Mouse (Mus musculus): ENCODE measurements around the gene Ctdsp2. TPM values are rescaled to one million over a fixed set of nuclear protein-coding genes. Genes with fewer than 3 reads are reported as not detected.

Ctdsp2 gene
- polyA plus RNA-seq, 1 experiment = 118 TPM

DNA sequence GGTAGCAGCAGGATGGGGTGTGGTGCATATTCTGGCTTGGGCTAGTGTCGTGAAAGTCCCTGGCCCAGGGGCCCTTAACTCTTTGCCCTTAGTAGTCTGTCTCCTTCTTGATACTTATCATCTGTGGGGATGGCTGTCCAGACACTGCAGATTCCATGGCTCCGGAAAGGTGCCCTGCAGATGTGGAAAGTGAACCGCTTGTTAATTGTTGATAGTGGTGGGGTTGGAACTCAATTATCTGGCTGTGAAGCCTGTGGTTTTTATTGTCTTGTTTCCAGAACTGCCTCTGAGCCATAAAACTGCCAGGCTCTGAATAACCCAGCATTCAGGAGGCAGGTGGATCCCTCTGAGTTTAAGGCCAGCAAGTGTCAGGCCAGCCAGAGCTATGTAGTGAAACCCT, 13.2 kb downstream of the Ctdsp2 start:
- Histone ChIP-seq H3K27me3 (replicated peaks; ENCODE audit: control insufficient read depth, insufficient read depth, low read length) (no peaks in the 10 kb centered on the region), H3K27ac (ENCODE audit: insufficient read depth, low read depth, low read length) (no peak overlapping the region), H3K36me3 (ENCODE audit: control insufficient read depth, insufficient read depth, low read length) (peaks cover 11% of the 10 kb centered on the region), H3K4me1 (ENCODE audit: control insufficient read depth, insufficient read depth, low read length) (peaks cover 27% of the 10 kb centered on the region), H3K4me3 (ENCODE audit: insufficient read depth, low read depth, low read length) (no peak overlapping the region)
- DNase-seq = no peak
- TF ChIP-seq POLR2A (IDR thresholded peaks at IDR 0.05; ENCODE audit: low read depth, low read length) (no peak), CTCF (conservative IDR thresholded peaks at IDR 0.05; ENCODE audit: insufficient read depth, insufficient read length, low read depth, low read length) (no peak)
- 47% methylated on average over 3 of the region's 3 CpGs for WGBS

DNA sequence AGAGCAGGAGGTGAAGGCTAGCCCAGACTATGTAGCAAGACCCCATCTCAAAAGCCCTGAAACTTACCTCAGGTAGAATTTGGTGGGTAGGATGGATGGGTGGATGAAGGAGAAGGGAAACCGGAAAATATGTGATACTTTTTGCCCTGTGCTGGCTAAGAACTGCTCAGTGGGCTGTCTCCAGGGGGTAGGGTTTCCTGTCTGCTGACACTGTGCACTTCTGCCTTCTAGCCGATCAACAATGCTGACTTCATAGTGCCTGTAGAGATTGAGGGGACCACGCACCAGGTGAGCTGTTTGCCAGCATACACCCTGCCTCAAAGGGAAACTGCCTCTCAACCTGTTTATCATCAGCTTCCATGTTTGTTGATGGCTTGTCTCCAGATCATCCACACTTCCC, 15.1 kb downstream of the Ctdsp2 start:
- Histone ChIP-seq H3K27ac (ENCODE audit: insufficient read depth, low read depth, low read length) (no peak overlapping the region), H3K27me3 (replicated peaks; ENCODE audit: control insufficient read depth, insufficient read depth, low read length) (no peaks in the 10 kb centered on the region), H3K4me1 (ENCODE audit: control insufficient read depth, insufficient read depth, low read length) (peaks cover 9% of the 10 kb centered on the region; the same call in 1 of the 2 replicates), H3K36me3 (ENCODE audit: control insufficient read depth, insufficient read depth, low read length) (peaks cover 11% of the 10 kb centered on the region), H3K4me3 (ENCODE audit: insufficient read depth, low read depth, low read length) (no peak overlapping the region)
- TF ChIP-seq POLR2A (IDR thresholded peaks at IDR 0.05; ENCODE audit: low read depth, low read length) = no peak
- no peak for TF ChIP-seq CTCF (conservative IDR thresholded peaks at IDR 0.05; ENCODE audit: insufficient read depth, insufficient read length, low read depth, low read length)
- WGBS = 76% methylated on average over 3 of the region's 3 CpGs
- DNase-seq = no peak

DNA sequence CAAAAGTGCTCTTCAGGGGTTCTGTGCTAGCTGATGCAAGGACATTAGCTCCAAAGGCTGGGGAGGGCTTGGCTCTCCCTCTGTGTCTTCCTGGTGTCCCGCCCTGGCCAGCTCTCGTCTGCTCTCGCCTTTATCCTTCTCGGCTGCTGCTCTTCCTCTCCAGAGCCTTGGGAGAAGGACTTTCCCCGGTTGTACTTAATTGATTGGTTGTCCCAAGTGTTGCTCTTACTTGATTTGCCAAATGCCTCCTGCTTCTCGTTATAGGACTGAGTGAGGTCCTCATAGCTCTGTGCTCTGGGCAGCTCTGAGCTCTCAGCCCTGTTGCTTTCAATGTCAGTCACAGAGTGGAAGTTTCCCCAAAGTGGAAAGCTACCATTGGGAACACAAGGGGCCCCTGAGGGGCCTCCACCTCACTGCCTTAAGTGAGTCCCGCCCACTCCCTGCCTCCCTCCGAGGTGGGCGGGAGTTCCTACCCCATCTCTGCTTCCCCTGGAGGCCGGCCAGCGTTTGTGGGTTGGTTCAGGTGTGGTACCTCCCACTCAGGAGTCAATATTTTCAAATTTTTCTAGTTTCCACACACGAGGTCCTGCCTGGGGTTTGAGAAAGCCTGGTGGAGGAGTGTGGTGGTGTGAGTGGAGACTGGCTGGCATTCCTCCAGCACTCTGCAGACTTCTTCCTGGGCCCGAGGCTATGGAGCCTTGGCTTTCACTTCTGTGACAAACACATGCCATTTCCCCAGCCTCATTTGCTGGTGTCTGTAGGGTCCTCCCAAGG, 19.0 kb downstream of the Ctdsp2 start:
- peak; percentile 40 for DNase-seq
- Histone ChIP-seq H3K4me3 (ENCODE audit: insufficient read depth, low read depth, low read length) (no peak overlapping the region), H3K27ac (ENCODE audit: insufficient read depth, low read depth, low read length) (no peak overlapping the region), H3K4me1 (ENCODE audit: control insufficient read depth, insufficient read depth, low read length) (no peaks in the 10 kb centered on the region), H3K27me3 (replicated peaks; ENCODE audit: control insufficient read depth, insufficient read depth, low read length) (no peaks in the 10 kb centered on the region), H3K36me3 (ENCODE audit: control insufficient read depth, insufficient read depth, low read length) (peaks cover 7% of the 10 kb centered on the region)
- TF ChIP-seq CTCF (conservative IDR thresholded peaks at IDR 0.05; ENCODE audit: insufficient read depth, insufficient read length, low read depth, low read length) = no peak
- no peak for TF ChIP-seq POLR2A (IDR thresholded peaks at IDR 0.05; ENCODE audit: low read depth, low read length)
- WGBS = 51% methylated on average over 13 of the region's 13 CpGs

DNA sequence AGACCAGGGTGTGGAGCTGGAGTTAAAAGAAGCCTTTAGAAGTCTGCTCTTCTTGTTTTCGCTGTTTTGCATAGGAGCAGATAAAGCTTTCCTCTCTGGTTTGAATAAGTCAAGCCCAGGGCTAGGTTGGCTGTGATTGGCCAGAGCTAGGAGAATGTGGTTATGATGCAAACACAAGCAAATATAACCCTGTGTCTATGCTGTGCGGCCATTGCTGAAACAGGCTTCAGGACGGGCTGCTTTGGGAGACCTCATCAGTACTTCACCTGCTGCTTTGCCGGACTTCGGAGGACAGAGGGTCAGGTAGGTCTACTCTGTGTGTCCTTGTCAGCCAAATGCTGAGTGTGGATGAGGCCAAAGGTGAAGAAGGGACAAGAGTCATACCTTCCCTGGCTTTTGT, 22.0 kb downstream of the Ctdsp2 start, which contains the start of gene Avil:
Gene Avil (plus strand): TSS at position 181 of the 400 bp plus-strand sequence.
- H3K36me3 ChIP-seq (ENCODE audit: control insufficient read depth, insufficient read depth, low read length) = no peaks in the 10 kb centered on the region; the same call in 1 of the 2 replicates
- DNase-seq = no peak
- H3K4me1 ChIP-seq (ENCODE audit: control insufficient read depth, insufficient read depth, low read length) = no peaks in the 10 kb centered on the region
- TF ChIP-seq CTCF (conservative IDR thresholded peaks at IDR 0.05; ENCODE audit: insufficient read depth, insufficient read length, low read depth, low read length) (no peak), POLR2A (IDR thresholded peaks at IDR 0.05; ENCODE audit: low read depth, low read length) (no peak)
- no peaks in the 10 kb centered on the region for H3K27me3 ChIP-seq (replicated peaks; ENCODE audit: control insufficient read depth, insufficient read depth, low read length)
- 81% methylated on average over 5 of the region's 5 CpGs for WGBS
- no peak within 1 kb of the TSS for H3K4me3 ChIP-seq (ENCODE audit: insufficient read depth, low read depth, low read length)
- no peak within 1 kb of the TSS for H3K27ac ChIP-seq (ENCODE audit: insufficient read depth, low read depth, low read length)

DNA sequence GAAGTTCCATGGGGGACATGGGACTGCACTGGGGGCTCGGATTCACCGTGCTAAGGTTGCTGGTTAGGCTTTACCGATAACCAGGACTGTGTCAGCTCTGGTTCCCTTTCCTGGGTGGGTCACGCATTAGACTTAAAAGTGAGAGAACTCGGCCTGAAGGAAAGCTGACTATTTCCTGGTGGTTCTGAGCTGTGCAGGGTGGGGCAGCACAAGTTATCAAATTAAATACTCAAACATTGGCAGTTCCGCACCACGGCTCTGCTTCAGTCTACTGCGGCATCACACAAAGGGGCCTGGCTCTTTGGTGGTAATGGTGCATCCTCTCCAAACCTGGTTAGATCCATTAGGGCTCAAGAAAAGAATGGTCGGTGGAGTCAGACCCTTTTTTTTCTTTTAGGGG, 22.8 kb downstream of the Ctdsp2 start:
- H3K36me3 ChIP-seq (ENCODE audit: control insufficient read depth, insufficient read depth, low read length) = no peaks in the 10 kb centered on the region; the same call in 1 of the 2 replicates
- no peak for DNase-seq
- H3K27me3 ChIP-seq (replicated peaks; ENCODE audit: control insufficient read depth, insufficient read depth, low read length) = no peaks in the 10 kb centered on the region
- no peak overlapping the region for H3K4me3 ChIP-seq (ENCODE audit: insufficient read depth, low read depth, low read length)
- no peaks in the 10 kb centered on the region for H3K4me1 ChIP-seq (ENCODE audit: control insufficient read depth, insufficient read depth, low read length)
- TF ChIP-seq CTCF (conservative IDR thresholded peaks at IDR 0.05; ENCODE audit: insufficient read depth, insufficient read length, low read depth, low read length) (no peak), POLR2A (IDR thresholded peaks at IDR 0.05; ENCODE audit: low read depth, low read length) (no peak)
- WGBS = 72% methylated on average over 9 of the region's 9 CpGs
- no peak overlapping the region for H3K27ac ChIP-seq (ENCODE audit: insufficient read depth, low read depth, low read length)

DNA sequence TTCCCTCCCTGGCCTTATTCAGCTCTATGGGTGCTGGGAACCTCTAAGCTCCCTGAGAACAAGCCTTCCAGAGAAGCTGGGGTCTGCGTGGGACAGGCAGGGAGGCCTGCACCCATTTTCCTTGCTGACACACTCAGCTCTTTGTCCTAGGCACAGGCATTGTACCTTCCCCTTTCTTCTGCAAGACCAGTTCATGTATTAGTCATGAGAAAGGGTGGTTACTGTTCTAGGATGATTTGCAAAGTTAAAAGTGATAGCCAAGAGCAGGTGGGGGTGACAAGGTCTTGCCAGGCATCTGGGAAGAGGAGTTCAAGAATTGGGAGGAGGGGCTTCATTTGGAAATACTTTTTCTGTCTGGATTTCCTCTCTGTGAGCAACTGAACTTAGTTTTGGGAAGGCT, 23.5 kb downstream of the Ctdsp2 start:
- TF ChIP-seq CTCF (conservative IDR thresholded peaks at IDR 0.05; ENCODE audit: insufficient read depth, insufficient read length, low read depth, low read length) (no peak), POLR2A (IDR thresholded peaks at IDR 0.05; ENCODE audit: low read depth, low read length) (no peak)
- WGBS = 83% methylated on average over 1 of the region's 1 CpGs
- Histone ChIP-seq H3K36me3 (ENCODE audit: control insufficient read depth, insufficient read depth, low read length) (no peaks in the 10 kb centered on the region; the same call in 1 of the 2 replicates), H3K27me3 (replicated peaks; ENCODE audit: control insufficient read depth, insufficient read depth, low read length) (no peaks in the 10 kb centered on the region), H3K4me1 (ENCODE audit: control insufficient read depth, insufficient read depth, low read length) (no peaks in the 10 kb centered on the region), H3K4me3 (ENCODE audit: insufficient read depth, low read depth, low read length) (no peak overlapping the region), H3K27ac (ENCODE audit: insufficient read depth, low read depth, low read length) (no peak overlapping the region)
- no peak for DNase-seq

DNA sequence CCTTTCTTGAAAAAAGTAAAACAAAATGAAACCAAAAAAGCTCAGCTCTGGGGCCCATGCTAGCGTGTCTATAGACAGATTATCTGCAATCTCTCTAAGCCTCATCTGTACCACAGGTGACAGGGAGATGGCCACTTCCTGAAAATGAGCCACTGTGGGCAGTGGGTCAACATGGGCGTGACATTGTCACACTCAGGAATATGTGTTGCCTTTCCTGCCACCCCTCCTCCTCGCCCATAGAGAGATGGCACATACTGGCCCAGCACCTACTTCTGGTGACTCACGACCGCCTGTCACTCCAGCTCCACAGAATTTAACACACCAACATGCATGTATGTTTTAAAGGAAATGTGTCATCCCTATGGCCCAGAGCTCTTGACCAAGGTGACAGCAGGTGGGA, 24.2 kb downstream of the Ctdsp2 start:
- Histone ChIP-seq H3K36me3 (ENCODE audit: control insufficient read depth, insufficient read depth, low read length) (no peaks in the 10 kb centered on the region), H3K27me3 (replicated peaks; ENCODE audit: control insufficient read depth, insufficient read depth, low read length) (no peaks in the 10 kb centered on the region), H3K4me3 (ENCODE audit: insufficient read depth, low read depth, low read length) (no peak overlapping the region), H3K27ac (ENCODE audit: insufficient read depth, low read depth, low read length) (no peak overlapping the region), H3K4me1 (ENCODE audit: control insufficient read depth, insufficient read depth, low read length) (no peaks in the 10 kb centered on the region)
- no peak for DNase-seq
- 87% methylated on average over 5 of the region's 5 CpGs for WGBS
- TF ChIP-seq POLR2A (IDR thresholded peaks at IDR 0.05; ENCODE audit: low read depth, low read length) = no peak
- no peak for TF ChIP-seq CTCF (conservative IDR thresholded peaks at IDR 0.05; ENCODE audit: insufficient read depth, insufficient read length, low read depth, low read length)
